Comparison of ENCODE assay signal across 15 mouse cellular contexts in genomic region chr7:115379600-115379999, GRCm38 (mm10).
DNase-seq lines count a peak whose midpoint lies in the region; ATAC-seq and TF ChIP-seq lines count a peak whose summit lies in the region.
"Had no signal": no experiment of that assay in that cellular context is flagged by ENCODE, and none has a peak within 500 bp of the region (broad histone marks: within the 10 kb centered on the region; RNA-seq: fewer than 3 reads in every experiment).

No protein-coding gene starts in this region.

- WGBS in intestine, embryonic 15.5 days: 39% methylated on average over 7 of the region's 7 CpGs
- WGBS in intestine, postnatal 0 days: 57% methylated on average over 7 of the region's 7 CpGs

- peak; percentile 45 for DNase-seq in heart, adult 11 months
- DNase-seq in heart, postnatal 25 days (ENCODE audit: low spot score): no peak
- peak; percentile 6 for DNase-seq in lung, postnatal 10 days
- DNase-seq in lung, postnatal 36 days: no peak
- peak; percentile 17 to 79 for DNase-seq in lung, postnatal 4 days
- no peak for DNase-seq in thymus, postnatal 0 days (ENCODE audit: low spot score)
- DNase-seq: B cell, adult 2 months; cerebellum, adult 18-20 months; forebrain, postnatal 0 days; kidney, adult 8-10 months; liver, postnatal 0 days had no signal

- H3K9me3 ChIP-seq in intestine, embryonic 15.5 days: no peaks in the 10 kb centered on the region
- no peaks in the 10 kb centered on the region for H3K9me3 ChIP-seq in intestine, postnatal 0 days (ENCODE audit: control insufficient read depth)
- H3K9me3 ChIP-seq: neural tube, embryonic 13.5 days had no signal

- H3K4me3 ChIP-seq in intestine, embryonic 15.5 days (replicated peaks): no peak overlapping the region
- H3K4me3 ChIP-seq in intestine, postnatal 0 days (ENCODE audit: low read depth, low read length): no peak overlapping the region
- H3K4me3 ChIP-seq: neural tube, embryonic 13.5 days had no signal

- no peak overlapping the region for H3K9ac ChIP-seq in intestine, embryonic 15.5 days
- no peak overlapping the region for H3K9ac ChIP-seq in intestine, postnatal 0 days (ENCODE audit: low read depth, low read length)
- H3K9ac ChIP-seq: forebrain, postnatal 0 days; liver, postnatal 0 days; neural tube, embryonic 13.5 days had no signal

- 0 out of 2 replicates have a peak, but pooled peaks have one; percentile 36 for ATAC-seq in intestine, embryonic 15.5 days
- ATAC-seq in intestine, postnatal 0 days: no peak
- ATAC-seq: forebrain, postnatal 0 days; liver, postnatal 0 days; midbrain, embryonic 16.5 days had no signal

- intact Hi-C loops in heart, postnatal 25 days (cut with DNase I): no loop called here

- H3K27ac ChIP-seq in intestine, embryonic 15.5 days: no peak overlapping the region
- H3K27ac ChIP-seq in intestine, postnatal 0 days (ENCODE audit: low read depth, low read length): no peak overlapping the region
- H3K27ac ChIP-seq: neural tube, embryonic 13.5 days had no signal

- TF ChIP-seq CTCF in intestine, postnatal 0 days (IDR thresholded peaks at IDR 0.05; ENCODE audit: low read depth): no peak

- H3K27me3 ChIP-seq in intestine, embryonic 15.5 days (replicated peaks): no peaks in the 10 kb centered on the region
- no peaks in the 10 kb centered on the region for H3K27me3 ChIP-seq in intestine, postnatal 0 days (replicated peaks; ENCODE audit: control insufficient read depth, insufficient read depth, low read length)
- H3K27me3 ChIP-seq: neural tube, embryonic 13.5 days had no signal

- no peak overlapping the region for H3K4me2 ChIP-seq in intestine, embryonic 15.5 days (replicated peaks)
- no peak overlapping the region for H3K4me2 ChIP-seq in intestine, postnatal 0 days (replicated peaks; ENCODE audit: low read depth)
- H3K4me2 ChIP-seq: neural tube, embryonic 13.5 days had no signal

- peaks cover 5% of the 10 kb centered on the region; the same call in 1 of the 2 replicates for H3K4me1 ChIP-seq in intestine, embryonic 15.5 days (replicated peaks)
- H3K4me1 ChIP-seq in intestine, postnatal 0 days (replicated peaks; ENCODE audit: control insufficient read depth, insufficient read depth, low read length): no peaks in the 10 kb centered on the region

- H3K36me3 ChIP-seq in intestine, embryonic 15.5 days: no peaks in the 10 kb centered on the region
- no peaks in the 10 kb centered on the region; the same call in 1 of the 2 replicates for H3K36me3 ChIP-seq in intestine, postnatal 0 days (ENCODE audit: control insufficient read depth, insufficient read depth)
- H3K36me3 ChIP-seq: neural tube, embryonic 13.5 days had no signal

Comparison
In these comparisons a context has a peak if more than half of its experiments do, and no peak if none do; other contexts are left out.
1. DNase-seq: peak in heart, adult 11 months (single experiment), lung, postnatal 10 days (single experiment) and lung, postnatal 4 days (2 of 2); none in heart, postnatal 25 days (single experiment), lung, postnatal 36 days (single experiment) and thymus, postnatal 0 days (single experiment).